Mouse (Mus musculus): ENCODE data around the gene Cxcl2. TPM values are rescaled to one million over a fixed set of nuclear protein-coding genes. Genes with fewer than 3 reads are reported as not detected.

Gene Cxcl2
- total RNA-seq (2021): not detected

DNA sequence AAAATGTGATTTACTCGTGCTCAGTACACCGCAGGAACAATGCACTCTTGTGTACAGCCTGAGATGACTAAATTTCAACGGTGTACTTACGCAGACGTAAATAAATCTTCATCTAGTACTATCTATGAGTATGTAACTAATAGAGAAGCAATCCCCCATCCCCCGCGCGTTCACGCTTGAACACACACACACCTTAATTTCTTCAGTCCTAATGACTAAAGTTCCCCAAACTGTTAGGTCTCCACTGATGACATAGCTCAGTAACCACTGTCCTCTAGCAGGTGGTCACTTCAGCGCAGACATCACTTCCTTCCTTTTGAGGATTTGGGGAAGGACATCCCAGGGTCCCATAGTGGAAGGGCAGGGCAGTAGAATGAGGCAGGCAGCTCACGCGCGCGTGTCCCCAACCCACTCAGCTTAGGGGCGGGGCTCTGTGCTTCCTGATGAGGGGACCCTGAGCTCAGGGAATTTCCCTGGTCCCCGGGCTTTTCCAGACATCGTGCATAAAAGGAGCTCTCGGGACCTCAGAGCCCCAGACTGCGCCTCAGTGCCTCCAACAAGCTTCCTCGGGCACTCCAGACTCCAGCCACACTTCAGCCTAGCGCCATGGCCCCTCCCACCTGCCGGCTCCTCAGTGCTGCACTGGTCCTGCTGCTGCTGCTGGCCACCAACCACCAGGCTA lies at the start of gene Cxcl2:
Gene Cxcl2 (plus strand): TSS at position 533 of the 682 bp plus-strand sequence.
- DNase-seq (ENCODE audit: extremely low spot score in 1 of 2, low spot score in 2 of 2): no peak
- intact Hi-C loops (cut with DNase I): no loop called here

DNA sequence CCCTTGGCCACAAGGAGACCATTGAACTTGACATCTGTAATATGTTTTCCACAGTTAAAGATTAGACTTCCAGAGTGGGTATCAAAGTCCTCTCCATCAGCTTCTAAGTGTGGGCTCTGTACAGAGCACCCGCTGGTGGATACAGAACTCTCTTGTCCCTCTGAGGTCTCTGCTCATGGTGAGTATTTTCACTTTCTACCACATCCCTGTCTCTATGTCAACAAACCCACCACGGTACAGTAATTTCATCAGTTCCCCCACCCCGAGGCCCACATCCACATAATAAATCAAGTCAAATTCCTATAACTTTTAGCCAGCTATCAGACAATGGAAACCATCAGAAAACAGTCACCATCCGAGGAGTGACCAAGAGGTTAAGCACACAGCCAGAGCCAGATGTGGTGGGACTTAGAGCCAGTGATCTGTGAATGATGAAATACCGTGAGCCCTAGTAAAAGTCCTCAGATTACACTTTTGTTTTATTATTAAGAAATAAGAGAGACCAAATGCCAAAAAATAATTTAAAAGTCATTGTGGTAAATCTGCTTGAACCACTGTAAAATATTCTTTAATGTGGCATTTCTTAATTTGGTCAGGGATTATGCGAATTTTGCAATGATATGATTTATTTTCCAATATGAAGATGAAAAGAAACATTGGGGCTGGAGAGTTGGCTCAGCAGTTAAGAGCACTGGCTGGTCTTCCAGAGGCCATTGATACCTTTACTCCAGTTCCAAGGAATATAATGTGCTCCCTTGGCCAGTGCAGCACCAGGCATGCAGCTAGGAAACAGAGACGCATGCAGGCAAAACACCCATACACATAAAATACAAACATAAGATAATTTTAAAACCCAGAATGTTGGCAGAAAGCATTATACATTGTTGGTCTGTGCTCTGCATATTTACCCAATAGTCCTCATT lies 48.1 kb upstream of the Cxcl2 start:
- DNase-seq (ENCODE audit: extremely low spot score in 1 of 2, low spot score in 2 of 2): no peak
- intact Hi-C loops (cut with DNase I): no loop called here

DNA sequence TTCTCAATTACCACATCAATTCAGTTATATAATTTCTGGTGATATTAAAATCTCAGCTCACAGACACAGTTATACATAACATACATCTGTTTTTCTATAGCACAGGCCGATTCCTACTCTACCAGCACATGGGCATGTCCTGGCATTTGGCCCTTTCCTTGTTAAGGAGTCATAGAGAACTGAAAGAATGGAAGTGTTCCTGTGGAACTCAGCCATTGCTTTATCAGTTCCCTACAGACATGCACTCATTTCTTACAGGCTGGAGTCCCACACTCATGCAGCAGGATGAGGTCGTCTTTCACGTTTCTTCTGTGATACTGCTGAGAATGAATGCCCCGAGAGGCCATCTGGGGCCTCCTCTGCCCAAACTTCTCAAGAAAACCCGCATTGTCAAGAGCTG lies 46.2 kb upstream of the Cxcl2 start:
- intact Hi-C loops (cut with DNase I): no loop called here
- DNase-seq (ENCODE audit: extremely low spot score in 1 of 2, low spot score in 2 of 2): no peak

DNA sequence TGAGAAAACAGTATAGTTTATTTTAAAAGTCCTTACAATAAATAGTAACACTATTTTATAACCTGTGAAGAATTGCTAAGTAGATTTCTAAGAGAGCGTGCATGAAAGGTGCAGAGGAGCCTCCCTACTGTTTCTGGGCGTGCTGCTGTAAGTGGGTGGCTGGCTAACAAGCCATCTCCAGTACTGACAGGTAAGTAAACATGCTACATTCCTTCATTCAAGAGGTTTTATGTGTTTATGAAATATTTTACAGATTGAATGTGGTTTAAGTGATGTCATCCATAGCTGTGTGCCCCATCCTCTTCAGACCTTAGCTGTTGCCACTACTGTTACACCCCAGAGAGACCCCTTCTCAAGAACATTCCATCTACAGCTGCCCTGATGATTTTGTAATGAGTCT lies 45.2 kb upstream of the Cxcl2 start:
- no peak for DNase-seq (ENCODE audit: extremely low spot score in 1 of 2, low spot score in 2 of 2)
- intact Hi-C loops (cut with DNase I): no loop called here

DNA sequence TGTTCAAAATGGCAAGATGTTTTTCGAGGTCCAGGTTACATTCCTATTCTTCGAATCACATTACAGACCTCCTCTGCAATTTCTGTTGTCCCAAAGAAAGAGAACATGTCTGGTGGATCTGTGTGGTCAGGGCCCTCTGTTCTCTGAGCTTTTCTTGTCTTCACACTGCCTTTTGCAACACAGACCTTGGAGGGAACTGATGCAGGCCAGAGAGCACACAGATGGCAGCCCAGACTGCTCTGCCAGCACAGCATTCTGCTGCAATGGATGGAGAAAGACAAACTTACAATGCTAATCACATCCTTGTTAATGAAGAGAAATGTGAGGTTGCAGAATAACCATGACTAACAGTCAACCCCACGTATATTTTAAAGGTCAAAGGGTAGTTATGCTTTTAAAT lies 44.6 kb upstream of the Cxcl2 start:
- DNase-seq (ENCODE audit: extremely low spot score in 1 of 2, low spot score in 2 of 2): no peak
- intact Hi-C loops (cut with DNase I): no loop called here

DNA sequence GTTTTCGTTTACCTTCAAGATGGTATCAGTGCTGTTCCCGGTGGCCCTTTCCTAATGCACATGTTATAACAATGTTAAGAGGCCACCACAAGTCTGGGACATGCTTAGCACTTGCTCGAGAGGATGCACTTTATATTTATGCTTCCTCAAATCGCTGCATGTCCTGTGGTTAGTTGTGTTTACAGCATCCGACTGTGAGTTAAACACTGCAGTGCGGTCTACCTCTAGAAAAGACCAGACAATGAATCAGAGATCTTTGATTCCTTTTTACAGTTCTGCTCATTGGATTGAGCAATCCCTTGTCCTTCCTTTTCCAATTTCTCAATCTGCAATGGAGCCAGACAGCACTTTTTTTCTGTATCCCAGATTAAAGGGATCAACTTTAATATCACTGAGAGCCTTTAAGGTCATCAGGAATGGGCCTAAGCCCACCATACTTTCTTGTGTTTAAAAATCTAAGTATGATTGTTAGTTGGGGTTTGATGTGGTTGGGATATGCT lies 41.7 kb upstream of the Cxcl2 start:
- intact Hi-C loops (cut with DNase I): no loop called here

DNA sequence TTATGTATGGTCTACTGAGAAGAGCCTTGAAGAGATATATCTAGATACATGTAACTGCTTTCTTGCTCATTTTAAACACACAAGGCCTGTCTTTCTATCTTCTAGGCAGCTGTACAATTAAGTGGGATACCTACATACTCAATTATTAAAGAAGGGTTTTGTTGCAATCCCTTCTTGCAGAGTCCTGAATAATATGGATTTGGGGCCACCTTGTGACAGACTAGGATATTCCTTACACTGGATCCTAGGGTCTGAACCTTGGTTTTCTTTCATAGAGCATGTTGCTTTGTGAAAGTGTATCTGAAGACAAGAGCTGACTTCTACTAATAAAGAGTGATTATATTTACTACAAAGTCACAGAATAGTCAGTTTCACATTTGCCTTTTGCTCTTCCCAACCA lies 36.9 kb upstream of the Cxcl2 start:
- intact Hi-C loops (cut with DNase I): no loop called here
- no peak for DNase-seq (ENCODE audit: extremely low spot score in 1 of 2, low spot score in 2 of 2)

More for the DNA sequence above, 41.7 kb upstream of the Cxcl2 start:
- DNase-seq (ENCODE audit: extremely low spot score in 1 of 2, low spot score in 2 of 2): no peak

DNA sequence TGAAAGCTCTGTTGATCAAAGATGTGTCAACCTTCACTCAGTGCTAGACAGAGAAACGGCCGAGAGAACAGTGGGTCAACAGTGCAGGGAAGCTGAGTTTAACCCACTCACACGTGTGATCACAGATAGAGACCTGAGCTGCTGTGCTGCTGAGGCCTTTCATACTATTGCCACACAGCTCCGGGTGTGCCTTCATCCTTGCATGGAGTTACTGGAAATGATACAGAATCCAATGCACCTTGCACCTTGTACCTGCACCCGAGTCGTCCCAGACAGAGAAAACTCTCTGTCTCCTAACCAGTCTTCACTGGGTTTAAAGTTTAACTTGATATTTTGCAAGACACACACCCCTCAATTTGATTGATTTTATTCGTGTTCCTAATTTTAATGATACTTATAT lies 31.3 kb upstream of the Cxcl2 start:
- intact Hi-C loops (cut with DNase I): no loop called here
- no peak for DNase-seq (ENCODE audit: extremely low spot score in 1 of 2, low spot score in 2 of 2)

DNA sequence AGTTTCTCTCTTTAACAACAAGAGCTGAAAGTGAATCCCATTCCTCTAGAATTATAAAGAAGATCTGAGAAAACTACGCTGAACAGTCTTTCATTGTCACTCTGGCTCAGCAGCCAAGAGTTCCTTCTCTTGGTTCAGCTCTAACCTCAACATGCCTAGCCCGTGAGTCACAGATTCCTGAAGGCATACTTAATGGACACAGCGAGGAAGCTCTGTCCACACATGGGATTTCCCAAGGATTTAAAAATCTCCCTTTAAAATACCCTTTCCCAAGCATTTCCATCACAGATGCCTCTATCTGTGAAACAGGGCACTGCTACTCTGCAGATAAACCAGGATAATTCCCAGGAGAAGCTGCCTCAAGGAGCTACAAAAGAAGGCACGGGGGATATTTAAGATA lies 27.6 kb upstream of the Cxcl2 start:
- intact Hi-C loops (cut with DNase I): no loop called here
- no peak for DNase-seq (ENCODE audit: extremely low spot score in 1 of 2, low spot score in 2 of 2)

DNA sequence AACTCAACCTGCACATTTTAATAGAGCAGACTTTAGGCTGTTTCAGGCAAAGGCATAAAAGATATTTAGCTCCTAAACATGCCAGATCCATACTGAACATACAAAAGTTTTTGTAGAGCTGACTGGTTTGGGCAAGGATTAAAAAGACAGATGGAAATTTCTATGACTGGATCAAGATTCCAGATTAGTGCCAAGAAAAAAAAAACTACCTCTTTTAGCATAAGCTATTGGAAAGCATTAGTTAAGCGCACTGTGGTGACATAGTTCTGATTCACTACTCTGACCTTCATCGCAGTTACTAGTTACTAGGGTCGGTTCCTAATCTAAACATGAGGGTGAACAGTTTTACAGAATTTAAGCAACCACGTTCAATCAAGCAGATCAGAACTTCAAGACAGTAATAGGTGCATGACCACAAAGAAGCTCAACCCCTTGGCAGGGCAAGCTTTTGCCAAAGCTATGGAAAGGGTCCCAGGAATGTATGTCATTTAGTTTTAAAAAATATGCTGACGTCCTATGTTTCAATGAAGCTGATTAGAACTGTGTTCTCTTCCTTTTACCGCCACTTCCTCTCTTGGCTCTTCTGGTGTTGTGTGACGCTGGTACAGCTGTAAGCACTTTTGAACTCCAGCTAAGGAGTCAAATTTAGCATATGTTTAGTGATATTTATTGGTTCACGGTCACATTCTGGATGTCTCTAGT lies 27.0 kb upstream of the Cxcl2 start:
- DNase-seq (ENCODE audit: extremely low spot score in 1 of 2, low spot score in 2 of 2): no peak
- intact Hi-C loops (cut with DNase I): no loop called here

DNA sequence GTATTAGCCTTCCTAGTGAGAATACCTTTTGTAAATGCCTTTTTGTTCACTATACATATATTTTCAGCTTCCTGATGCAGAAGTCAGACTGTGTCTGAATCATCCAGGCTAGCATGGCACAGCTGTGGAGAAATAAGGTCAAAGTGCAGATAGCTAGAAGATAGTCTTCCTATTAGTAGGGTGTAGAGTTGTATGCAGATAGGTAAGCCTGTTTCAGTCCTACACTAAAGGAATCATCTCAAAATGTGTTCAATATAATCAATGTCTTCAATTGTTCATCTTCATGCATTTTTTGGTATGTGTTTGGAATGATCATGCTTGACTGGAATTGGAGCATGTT lies 26.5 kb upstream of the Cxcl2 start:
- intact Hi-C loops (cut with DNase I): no loop called here
- DNase-seq (ENCODE audit: extremely low spot score in 1 of 2, low spot score in 2 of 2): no peak

DNA sequence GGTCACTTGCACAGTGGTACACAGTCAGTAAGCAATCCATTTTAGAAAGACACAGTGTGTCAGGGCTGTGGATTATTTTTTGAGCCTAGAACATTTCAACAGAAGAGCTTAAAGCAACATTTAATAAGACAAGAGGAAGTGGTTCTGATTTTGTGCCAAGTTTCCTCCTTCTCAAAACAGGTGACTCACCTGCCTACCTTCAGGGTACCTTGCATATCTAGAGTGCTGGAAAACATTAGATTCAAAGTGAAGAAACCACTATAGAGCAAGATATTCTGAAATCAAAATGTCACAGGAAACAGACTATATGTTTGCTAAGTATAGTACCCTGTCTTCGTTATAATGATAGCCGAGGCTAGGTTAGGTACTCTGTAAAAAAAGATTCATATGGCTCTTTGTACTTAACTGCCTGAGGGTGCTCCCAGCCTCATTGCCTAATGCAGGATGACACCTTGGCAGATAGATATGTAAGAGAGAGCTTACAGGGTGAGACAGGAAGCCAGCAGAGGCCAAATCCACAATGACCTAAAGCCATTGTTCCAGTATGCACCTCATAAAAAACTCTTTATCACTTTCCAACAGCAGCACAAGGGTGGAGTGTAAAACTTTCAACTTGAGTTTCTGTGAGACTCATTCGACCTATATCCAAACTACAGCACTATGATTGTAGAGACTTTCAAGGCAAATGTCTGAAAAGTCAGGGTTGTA lies 24.2 kb upstream of the Cxcl2 start:
- DNase-seq (ENCODE audit: extremely low spot score in 1 of 2, low spot score in 2 of 2): no peak
- intact Hi-C loops (cut with DNase I): no loop called here

DNA sequence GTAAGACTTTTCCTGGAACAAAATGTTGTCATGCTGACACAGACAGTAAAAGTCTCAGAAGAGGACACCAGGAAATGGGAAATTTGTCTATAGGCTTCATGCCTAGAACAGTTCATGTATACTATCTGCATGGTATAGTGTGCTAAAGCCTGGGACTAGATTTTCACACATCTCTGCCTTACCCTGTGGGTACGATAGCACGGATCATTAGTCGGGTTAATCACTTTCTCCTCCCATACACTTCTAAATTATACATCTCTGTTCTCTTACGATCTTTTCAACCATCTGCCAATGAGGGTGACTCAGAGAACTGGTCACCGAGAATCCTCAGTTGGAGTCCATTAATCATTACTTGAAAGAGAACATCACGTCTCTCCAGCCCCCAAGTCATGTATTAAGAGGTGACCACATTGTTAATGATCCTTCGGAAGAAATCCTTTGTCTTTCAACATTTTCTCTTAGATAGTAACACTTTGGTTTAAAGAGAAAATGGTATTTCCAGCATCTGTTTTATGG lies 23.3 kb upstream of the Cxcl2 start:
- no peak for DNase-seq (ENCODE audit: extremely low spot score in 1 of 2, low spot score in 2 of 2)
- intact Hi-C loops (cut with DNase I): no loop called here

DNA sequence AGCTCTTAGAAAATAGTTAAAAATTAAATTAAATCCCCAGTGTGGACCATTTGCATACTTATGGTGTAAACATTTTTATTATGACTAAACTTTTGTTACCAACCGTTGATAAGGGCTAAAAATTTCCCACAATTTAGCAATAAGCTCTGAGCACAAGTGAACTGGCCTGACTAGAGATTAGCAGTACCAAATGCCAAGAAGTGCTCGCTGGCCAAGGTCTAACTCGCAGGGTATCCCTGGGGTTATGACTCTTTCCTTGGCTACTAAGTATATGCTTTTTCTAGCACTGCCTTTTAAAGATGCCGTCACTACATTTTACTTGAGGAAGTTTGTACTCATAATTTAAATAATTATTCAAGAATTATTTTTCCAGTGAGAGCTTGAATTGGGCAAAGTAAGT lies 22.6 kb upstream of the Cxcl2 start:
- intact Hi-C loops (cut with DNase I): no loop called here

DNA sequence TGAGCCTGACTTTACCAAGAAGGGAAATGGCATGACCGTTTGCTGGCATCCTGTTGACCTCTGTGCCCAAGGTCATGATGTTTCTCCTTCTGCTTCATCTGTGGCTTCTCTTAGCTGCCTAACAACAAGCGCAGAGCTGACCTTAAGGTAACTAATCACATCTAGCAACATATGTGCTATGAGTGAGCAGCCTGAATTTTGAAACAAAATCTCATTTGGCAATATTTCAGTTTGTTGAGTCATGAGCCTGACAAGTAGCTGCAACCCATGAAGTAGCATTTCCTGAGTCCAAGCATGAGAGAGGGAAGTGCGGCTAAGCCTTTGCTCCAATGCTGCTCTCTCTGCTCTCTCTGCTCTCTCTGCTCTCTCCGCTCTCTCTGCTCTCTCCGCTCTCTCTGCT lies 22.0 kb upstream of the Cxcl2 start:
- DNase-seq (ENCODE audit: extremely low spot score in 1 of 2, low spot score in 2 of 2): no peak
- intact Hi-C loops (cut with DNase I): no loop called here

More for the DNA sequence above, 22.6 kb upstream of the Cxcl2 start:
- DNase-seq (ENCODE audit: extremely low spot score in 1 of 2, low spot score in 2 of 2): no peak

DNA sequence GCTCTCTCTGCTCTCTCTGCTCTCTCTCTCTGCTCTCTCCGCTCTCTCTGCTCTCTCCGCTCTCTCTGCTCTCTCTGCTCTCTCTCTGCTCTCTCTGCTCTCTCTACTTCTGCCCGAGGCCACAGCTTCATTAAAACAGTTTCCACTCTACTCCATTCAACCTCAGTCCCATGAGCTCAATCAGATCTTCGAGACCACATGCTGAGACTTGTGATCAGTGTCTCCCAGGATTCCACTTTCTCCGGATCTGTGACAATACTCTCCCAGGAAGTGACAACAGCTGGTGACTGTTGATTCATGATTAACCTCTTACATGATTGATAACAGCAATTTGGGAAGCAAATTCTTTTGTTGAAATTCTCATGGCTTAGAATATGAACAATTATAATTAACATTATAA lies 21.5 kb upstream of the Cxcl2 start:
- intact Hi-C loops (cut with DNase I): no loop called here

DNA sequence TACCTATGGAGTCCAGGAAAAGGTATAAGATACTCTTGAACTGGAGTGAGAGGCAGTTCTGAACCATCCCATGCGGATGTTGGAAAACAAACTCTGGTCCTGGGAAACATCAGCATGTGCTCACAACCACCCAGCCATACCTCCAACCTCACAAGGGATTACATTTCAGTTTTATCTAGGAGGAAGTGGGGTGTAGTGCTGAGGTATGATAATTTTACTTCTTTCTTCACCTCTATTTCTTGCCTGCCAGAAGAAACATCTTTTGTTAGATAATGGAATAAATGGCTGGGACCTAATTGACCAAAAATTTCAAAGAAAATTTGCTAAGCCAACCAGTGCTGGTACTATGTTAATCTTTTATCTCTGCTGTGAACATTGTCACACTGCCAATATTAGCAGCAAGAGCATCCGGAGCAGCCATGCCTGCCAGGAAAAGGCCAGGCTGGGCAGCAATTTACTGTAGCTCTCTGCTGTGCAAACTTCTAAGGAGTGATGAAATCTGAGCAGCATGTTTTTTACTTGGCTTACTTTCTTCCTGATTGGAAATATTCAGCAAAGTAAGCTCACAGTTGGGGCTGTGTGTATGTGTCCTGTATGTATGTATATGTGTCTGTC lies 18.9 kb upstream of the Cxcl2 start:
- intact Hi-C loops (cut with DNase I): no loop called here
- no peak for DNase-seq (ENCODE audit: extremely low spot score in 1 of 2, low spot score in 2 of 2)

More for the DNA sequence above, 21.5 kb upstream of the Cxcl2 start:
- DNase-seq (ENCODE audit: extremely low spot score in 1 of 2, low spot score in 2 of 2): no peak

DNA sequence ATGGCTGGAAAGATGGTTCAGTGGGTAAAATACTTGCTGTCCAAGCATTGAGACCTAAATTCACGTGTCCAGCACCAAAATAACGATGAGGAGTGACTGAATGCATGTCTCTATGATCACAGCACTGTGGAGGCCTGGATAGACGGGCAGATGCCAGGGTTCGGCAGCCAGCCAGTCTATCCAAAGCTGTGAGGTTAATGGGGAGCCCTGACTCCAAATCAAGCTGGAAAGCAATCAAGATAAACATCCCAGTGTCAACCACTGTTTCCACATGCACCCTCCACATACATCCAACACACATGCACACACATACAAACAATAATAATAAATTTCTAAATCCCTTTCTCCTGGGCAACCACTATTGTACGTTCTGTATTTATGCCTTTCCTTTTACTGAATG lies 15.0 kb upstream of the Cxcl2 start:
- intact Hi-C loops (cut with DNase I): no loop called here
- no peak for DNase-seq (ENCODE audit: extremely low spot score in 1 of 2, low spot score in 2 of 2)

Measured in left cerebral cortex, postnatal 10 days (tissue).